Mouse (Mus musculus) intestine, postnatal 0 days (tissue): ENCODE measurements at regions not wholly inside any gene's neighbourhood (a gene's known extent, or its start where the extent isn't known, plus 50 kb on each side); places are given as distances from the start of the nearest gene placed in this dataset.

Source experiments
- ATAC-seq: fragments of 200-750 bp; cut with Nextera tagmentation; 2 replicates; pipeline ENCODE4 v1.8.0; 2017; ENCODE audit warnings: mild to moderate bottlenecking, moderate TSS enrichment, moderate library complexity
- H3K27ac ChIP-seq: fragments of 300-500 bp; sonication (generic); 2 replicates; pipeline ENCODE4 v1.5.1; 2014; ENCODE audit warnings: mild to moderate bottlenecking, low read depth, low read length, moderate library complexity
- H3K27me3 ChIP-seq: fragments of 300-500 bp; sonication (generic); replicated peaks from 2 replicates; pipeline ENCODE4 v1.6.1; 2014; ENCODE audit warnings: low read length, mixed read lengths; ENCODE audit not compliant: control insufficient read depth, insufficient read depth
- H3K36me3 ChIP-seq: fragments of 300-500 bp; sonication (generic); 2 replicates; pipeline ENCODE4 v1.6.1; 2014; ENCODE audit warnings: mild to moderate bottlenecking, moderate library complexity; ENCODE audit not compliant: control insufficient read depth, insufficient read depth
- H3K4me1 ChIP-seq: fragments of 300-500 bp; sonication (generic); replicated peaks from 2 replicates; pipeline ENCODE4 v1.6.1; 2014; ENCODE audit warnings: antibody characterized with exemption, low read length, mixed read lengths; ENCODE audit not compliant: control insufficient read depth, insufficient read depth
- H3K4me2 ChIP-seq: fragments of 300-500 bp; sonication (generic); replicated peaks from 2 replicates; pipeline ENCODE4 v1.6.1; 2014; ENCODE audit warnings: low read depth, mild to moderate bottlenecking, moderate library complexity
- H3K4me3 ChIP-seq: fragments of 300-500 bp; sonication (generic); 2 replicates; pipeline ENCODE4 v1.5.1; 2014; ENCODE audit warnings: low read depth, low read length
- H3K9ac ChIP-seq: fragments of 300-500 bp; sonication (generic); 2 replicates; pipeline ENCODE4 v1.6.1; 2014; ENCODE audit warnings: mild to moderate bottlenecking, low read depth, low read length
- H3K9me3 ChIP-seq: fragments of 300-500 bp; sonication (generic); 2 replicates; pipeline ENCODE4 v1.6.1; 2016; ENCODE audit warnings: mixed run types; ENCODE audit not compliant: control insufficient read depth
- CTCF ChIP-seq: sonication (generic); IDR thresholded peaks from 2 replicates; pipeline ENCODE4 v1.5.1; 2016; ENCODE audit warnings: low read depth, mild to moderate bottlenecking, control low read depth, antibody characterized with exemption, moderate library complexity
- WGBS: fragments of 180-500 bp; shearing (Covaris S2); extraction: QIAGEN DNeasy Blood & Tissue Kit; methylation state at CpG from one replicate; pipeline ENCODE4 v1.1.7; 2014; 5-methylcytosine and 5-hydroxymethylcytosine counted together

DNA sequence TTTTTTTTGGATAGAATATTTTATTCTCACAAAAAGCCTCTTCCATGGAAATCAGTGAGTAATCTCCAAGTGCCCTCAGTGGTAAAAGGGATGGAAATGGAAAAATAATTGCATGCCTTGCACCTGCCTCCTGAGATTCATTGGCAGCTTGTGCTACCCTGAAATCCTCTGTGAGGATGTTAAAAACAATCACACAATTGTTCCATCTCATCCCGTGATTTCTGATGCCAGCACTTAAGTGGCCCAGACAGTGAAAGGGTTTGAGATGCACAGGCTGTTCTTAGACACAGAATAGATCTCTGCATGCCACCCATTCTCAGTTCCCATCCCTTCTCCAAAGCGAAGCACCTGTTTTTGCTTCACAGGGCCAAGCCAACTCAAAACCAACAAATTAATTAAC, 398.9 kb upstream of the Cd180 start:
- H3K9ac ChIP-seq, result no peak overlapping the region
- no peak for TF ChIP-seq CTCF
- H3K36me3 ChIP-seq, result no peaks in the 10 kb centered on the region
- no peak overlapping the region for H3K27ac ChIP-seq
- WGBS, result 83% methylated on average over 2 of the region's 2 CpGs
- no peak for ATAC-seq
- H3K9me3 ChIP-seq, result no peaks in the 10 kb centered on the region
- H3K4me3 ChIP-seq, result no peak overlapping the region
- H3K4me1 ChIP-seq, result no peaks in the 10 kb centered on the region
- no peak overlapping the region for H3K4me2 ChIP-seq
- no peaks in the 10 kb centered on the region for H3K27me3 ChIP-seq

- Histone ChIP-seq H3K4me2 (no peak overlapping the region), H3K4me1 (no peaks in the 10 kb centered on the region), H3K9me3 (no peaks in the 10 kb centered on the region), H3K27me3 (no peaks in the 10 kb centered on the region), H3K27ac (no peak overlapping the region), H3K36me3 (no peaks in the 10 kb centered on the region), H3K9ac (no peak overlapping the region), H3K4me3 (no peak overlapping the region)
- 85% methylated on average over 11 of the region's 11 CpGs for WGBS
- TF ChIP-seq CTCF, result no peak; the same call in 1 of the 2 replicates
- no peak for ATAC-seq
These were observed 398.3 kb upstream of the Cd180 start for GRCm38 (mm10) chr13:102295079-102295478.

DNA sequence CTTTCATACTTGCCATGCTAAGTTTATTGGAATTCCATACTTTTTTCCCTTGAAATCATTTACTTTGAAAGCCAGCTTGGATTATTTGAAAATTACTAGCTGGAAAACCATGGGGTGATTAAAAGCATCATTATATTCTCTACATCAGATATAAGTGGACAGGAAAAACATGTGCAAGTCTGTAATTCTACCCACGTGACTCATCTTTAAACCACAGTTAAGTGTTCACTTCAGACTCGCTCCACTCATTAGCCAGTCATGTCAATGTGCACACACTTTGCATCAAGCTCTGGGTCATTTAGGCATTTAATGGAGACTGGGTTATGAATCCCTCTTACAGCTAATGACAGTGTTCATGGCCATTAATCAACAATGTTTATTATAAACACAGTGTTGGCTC, 385.4 kb upstream of the Cd180 start:
- no peak for TF ChIP-seq CTCF
- H3K4me2 ChIP-seq, result no peak overlapping the region
- no peaks in the 10 kb centered on the region for H3K4me1 ChIP-seq
- H3K36me3 ChIP-seq, result no peaks in the 10 kb centered on the region
- no peak overlapping the region for H3K9ac ChIP-seq
- no peaks in the 10 kb centered on the region for H3K27me3 ChIP-seq
- WGBS, result 55% methylated on average over 2 of the region's 2 CpGs
- no peak for ATAC-seq
- no peaks in the 10 kb centered on the region for H3K9me3 ChIP-seq
- H3K4me3 ChIP-seq, result no peak overlapping the region
- H3K27ac ChIP-seq, result no peak overlapping the region

GRCm38 (mm10) chr13:102312096-102312495, 381.3 kb upstream of the Cd180 start:
- H3K9ac ChIP-seq, result no peak overlapping the region
- H3K4me1 ChIP-seq, result no peaks in the 10 kb centered on the region
- ATAC-seq, result no peak
- no peak overlapping the region for H3K4me2 ChIP-seq
- no peaks in the 10 kb centered on the region for H3K36me3 ChIP-seq
- no peak overlapping the region for H3K4me3 ChIP-seq
- H3K27me3 ChIP-seq, result no peaks in the 10 kb centered on the region
- no peaks in the 10 kb centered on the region for H3K9me3 ChIP-seq
- peak; percentile 61 for TF ChIP-seq CTCF
- no peak overlapping the region for H3K27ac ChIP-seq
- WGBS, result 9% methylated on average over 3 of the region's 3 CpGs

- no peak overlapping the region for H3K4me2 ChIP-seq
- H3K27me3 ChIP-seq, result no peaks in the 10 kb centered on the region
- 67% methylated on average over 3 of the region's 3 CpGs for WGBS
- H3K9me3 ChIP-seq, result no peaks in the 10 kb centered on the region
- H3K9ac ChIP-seq, result no peak overlapping the region
- no peak overlapping the region for H3K27ac ChIP-seq
- H3K36me3 ChIP-seq, result no peaks in the 10 kb centered on the region
- H3K4me1 ChIP-seq, result no peaks in the 10 kb centered on the region
- no peak overlapping the region for H3K4me3 ChIP-seq
- no peak for ATAC-seq
- TF ChIP-seq CTCF, result no peak
These were observed 377.3 kb upstream of the Cd180 start for GRCm38 (mm10) chr13:102315921-102316692.

DNA sequence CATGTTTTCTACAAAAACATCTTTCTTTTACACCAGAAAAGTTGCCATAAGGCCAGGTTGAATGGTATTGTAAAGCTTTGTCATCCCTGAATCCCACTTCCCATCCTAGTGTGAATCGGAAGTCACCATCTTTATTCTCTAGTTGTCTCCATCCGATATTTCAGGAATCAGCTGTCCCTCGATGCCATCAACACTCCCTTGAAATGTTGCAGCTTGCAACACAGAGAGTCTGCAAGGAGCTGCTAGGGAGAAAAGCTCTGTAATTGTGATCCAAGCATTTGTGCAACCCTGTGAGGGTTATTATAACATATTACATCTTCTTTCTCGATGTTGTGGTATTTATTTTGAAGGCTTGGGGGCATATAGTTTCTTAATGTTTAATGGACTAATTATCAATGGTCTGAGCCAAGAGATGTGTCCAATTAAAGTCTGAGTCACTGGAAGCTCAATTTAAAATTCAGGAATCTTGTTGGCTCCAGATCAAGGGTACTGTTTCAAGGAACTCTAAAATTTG, 374.4 kb upstream of the Cd180 start:
- no peaks in the 10 kb centered on the region for H3K4me1 ChIP-seq
- 85% methylated on average over 4 of the region's 4 CpGs for WGBS
- H3K27ac ChIP-seq, result no peak overlapping the region
- H3K4me3 ChIP-seq, result no peak overlapping the region
- H3K9me3 ChIP-seq, result no peaks in the 10 kb centered on the region
- TF ChIP-seq CTCF, result no peak
- H3K36me3 ChIP-seq, result no peaks in the 10 kb centered on the region
- H3K27me3 ChIP-seq, result no peaks in the 10 kb centered on the region
- no peak for ATAC-seq
- no peak overlapping the region for H3K9ac ChIP-seq
- H3K4me2 ChIP-seq, result no peak overlapping the region
